Mouse (Mus musculus) ES-E14 (cell line): ENCODE data around the gene Rnf152. TPM values are rescaled to one million over a fixed set of nuclear protein-coding genes. Genes with fewer than 3 reads are reported as not detected.

Experiments used
- DNase-seq: peaks from one replicate; pipeline ENCODE4 v3.0.0-alpha.2; 2013; ENCODE audit warnings: low read depth, low spot score
- H3K27ac ChIP-seq: 2 replicates; pipeline ENCODE4 v1.5.1; 2012; ENCODE audit warnings: low read depth, mild to moderate bottlenecking, low read length, moderate library complexity, mixed read lengths; ENCODE audit not compliant: poor library complexity, insufficient read depth, severe bottlenecking
- H3K36me3 ChIP-seq: 2 replicates; pipeline ENCODE4 v1.6.1; 2012; ENCODE audit warnings: mild to moderate bottlenecking, low read length, moderate library complexity, mixed read lengths; ENCODE audit not compliant: control insufficient read depth, poor library complexity, insufficient read depth, severe bottlenecking
- H3K4me1 ChIP-seq, 2 experiments: fragments of 150-350 bp in 1 of 2; sonication (generic) in 1 of 2; 2 replicates each; pipeline ENCODE4 v1.6.1; 2012; ENCODE audit warnings: low read length in 2 of 2, mild to moderate bottlenecking in 1 of 2, mixed read lengths in 1 of 2; ENCODE audit not compliant: control insufficient read depth in 2 of 2, insufficient read depth in 2 of 2, poor library complexity in 1 of 2
- H3K4me3 ChIP-seq, 2 experiments: fragments of 150-350 bp in 1 of 2; sonication (generic) in 1 of 2; 2 replicates each; pipeline ENCODE4 v1.5.1; 2012; ENCODE audit warnings: low read length in 2 of 2, low read depth in 1 of 2, mild to moderate bottlenecking in 1 of 2, mixed read lengths in 1 of 2; ENCODE audit not compliant: insufficient read depth in 1 of 2, poor library complexity in 1 of 2, severe bottlenecking in 1 of 2
- H3K9ac ChIP-seq: 2 replicates; pipeline ENCODE4 v1.6.1; 2012; ENCODE audit warnings: low read depth, mild to moderate bottlenecking, low read length, mixed read lengths; ENCODE audit not compliant: poor library complexity, insufficient read depth, severe bottlenecking
- H3K9me3 ChIP-seq: fragments of 150-350 bp; sonication (generic); 2 replicates; pipeline ENCODE4 v1.6.1; 2012; ENCODE audit warnings: low read depth, mild to moderate bottlenecking, low read length; ENCODE audit not compliant: control insufficient read depth, insufficient read depth
- CHD2 ChIP-seq: IDR thresholded peaks from 2 replicates; pipeline ENCODE4 v1.6.1; 2014; ENCODE audit warnings: mild to moderate bottlenecking, low read depth, low read length, inconsistent platforms
- HCFC1 ChIP-seq: IDR thresholded peaks from 2 replicates; pipeline ENCODE4 v1.6.1; 2012; ENCODE audit warnings: low read length, inconsistent platforms, borderline replicate concordance; ENCODE audit not compliant: insufficient read depth
- MAFK ChIP-seq: IDR thresholded peaks from 2 replicates; pipeline ENCODE4 v1.6.1; 2014; ENCODE audit warnings: mild to moderate bottlenecking, low read depth, low read length, inconsistent platforms; ENCODE audit not compliant: insufficient read depth
- ZC3H11A ChIP-seq: IDR thresholded peaks from 2 replicates; pipeline ENCODE4 v1.6.1; 2012; ENCODE audit warnings: low read depth, mild to moderate bottlenecking, inconsistent platforms, low read length, borderline replicate concordance
- ZNF384 ChIP-seq: IDR thresholded peaks from 2 replicates; pipeline ENCODE4 v1.6.1; 2012; ENCODE audit warnings: low read depth, low read length, inconsistent platforms
- in situ Hi-C, 2 experiments: fragments of 600-800 bp; cut with MboI; formaldehyde crosslinking; loops; one replicate each; pipeline ENCODE4 v1.15.1; 2025; ENCODE audit warnings: low sequenced_read_pairs in 2 of 2, inconsistent platforms in 1 of 2; ENCODE audit not compliant: unreplicated experiment in 2 of 2
- total RNA-seq: library from RNA; depleted of rRNA; stranded (reverse); fragments of 300-350 nt; gene quantifications from 2 replicates; pipeline ENCODE4 v1.2.3, GENCODE M21; 2012

The Rnf152 gene
- total RNA-seq, 1 experiment, result 0.22 TPM

GRCm38 (mm10) chr1:105312601-105312901 is 44.0 kb downstream of the Rnf152 start:
- no peak overlapping the region for H3K9ac ChIP-seq
- no peak for TF ChIP-seq CHD2
- no peak for TF ChIP-seq MAFK
- H3K36me3 ChIP-seq, result no peaks in the 10 kb centered on the region
- H3K27ac ChIP-seq, result no peak overlapping the region
- H3K9me3 ChIP-seq, result no peaks in the 10 kb centered on the region
- in situ Hi-C loops, result no loop called here
- H3K4me3 ChIP-seq, result no peak overlapping the region
- H3K4me1 ChIP-seq, result peaks cover 0 to 2% of the 10 kb centered on the region in 2 experiments; a peak in 1 of 4 replicates
- DNase-seq, result no peak

DNA sequence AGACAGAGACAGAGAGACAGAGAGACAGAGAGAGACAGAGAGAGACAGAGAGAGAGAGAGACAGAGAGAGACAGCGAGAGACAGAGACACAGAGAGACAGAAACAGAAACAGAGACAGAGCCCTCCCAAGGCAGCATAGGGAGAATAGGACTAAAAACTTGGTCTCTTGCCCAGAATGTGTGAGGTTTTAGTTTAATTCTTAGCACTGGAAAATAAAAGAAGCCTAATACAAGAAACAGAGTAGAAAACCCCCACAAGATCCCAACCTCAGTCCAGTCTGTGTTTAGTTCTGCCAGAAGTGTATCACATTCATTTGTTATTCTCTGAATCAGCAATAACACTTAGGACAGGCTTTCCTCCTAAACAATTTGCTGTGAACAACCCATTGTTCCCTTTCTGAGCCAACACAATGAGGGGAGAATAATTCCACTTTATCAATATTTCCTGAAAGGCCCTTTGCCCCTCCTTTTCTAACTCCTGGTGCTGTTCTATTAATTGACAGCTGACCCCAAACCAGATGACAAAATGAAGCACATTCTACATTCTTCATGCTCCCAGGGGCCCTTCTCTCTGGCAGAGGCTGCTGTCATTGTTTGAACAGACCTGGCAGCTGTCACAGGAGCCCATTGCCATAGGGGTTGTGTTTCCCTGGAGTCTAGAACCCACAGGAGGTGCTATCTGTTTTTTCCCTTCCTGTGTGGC is 44.5 kb downstream of the Rnf152 start:
- Histone ChIP-seq H3K4me3 (no peak overlapping the region), H3K27ac (no peak overlapping the region), H3K9ac (no peak overlapping the region), H3K36me3 (no peaks in the 10 kb centered on the region), H3K4me1 (peaks cover 0 to 2% of the 10 kb centered on the region in 2 experiments; a peak in 1 of 4 replicates), H3K9me3 (no peaks in the 10 kb centered on the region)
- no peak for DNase-seq
- TF ChIP-seq HCFC1 (no peak), ZC3H11A (no peak), MAFK (no peak), ZNF384 (no peak), CHD2 (no peak)
- in situ Hi-C loops, result no loop called here

DNA sequence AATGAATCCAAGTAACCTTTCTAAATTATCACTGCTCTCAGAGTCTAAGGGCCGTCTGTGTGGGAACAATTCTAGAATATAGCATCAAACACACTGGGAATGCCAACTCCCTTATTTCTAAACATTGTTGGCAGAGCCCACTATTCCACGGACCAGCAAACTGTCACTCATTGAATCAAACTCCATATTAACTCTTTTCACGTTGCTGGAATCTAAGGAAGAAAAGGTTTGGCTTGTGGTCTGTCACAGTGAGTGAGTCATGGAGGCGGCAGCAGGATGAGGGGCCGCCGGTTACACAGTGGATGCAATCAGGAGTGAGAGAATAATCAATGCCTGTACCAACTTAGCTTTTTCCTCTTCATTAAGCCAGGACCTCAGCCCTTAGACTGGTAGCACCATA is 54.3 kb downstream of the Rnf152 start:
- in situ Hi-C loops, result no loop called here

GRCm38 (mm10) chr1:105301764-105302163 is 54.7 kb downstream of the Rnf152 start:
- H3K9ac ChIP-seq, result no peak overlapping the region
- H3K27ac ChIP-seq, result no peak overlapping the region
- in situ Hi-C loops, result no loop called here
- no peak for TF ChIP-seq CHD2
- TF ChIP-seq ZC3H11A, result no peak
- no peak for TF ChIP-seq ZNF384
- no peak for TF ChIP-seq HCFC1
- TF ChIP-seq MAFK, result no peak
- DNase-seq, result no peak
- no peaks in the 10 kb centered on the region for H3K9me3 ChIP-seq
- no peaks in the 10 kb centered on the region for H3K4me1 ChIP-seq
- H3K4me3 ChIP-seq, result no peak overlapping the region
- H3K36me3 ChIP-seq, result no peaks in the 10 kb centered on the region

More for the DNA sequence above, 54.3 kb downstream of the Rnf152 start:
- H3K9ac ChIP-seq, result no peak overlapping the region
- no peak overlapping the region for H3K4me3 ChIP-seq
- DNase-seq, result no peak
- TF ChIP-seq ZNF384, result no peak
- no peak for TF ChIP-seq ZC3H11A
- TF ChIP-seq CHD2, result no peak
- no peak for TF ChIP-seq MAFK
- TF ChIP-seq HCFC1, result no peak
- no peaks in the 10 kb centered on the region for H3K9me3 ChIP-seq
- no peaks in the 10 kb centered on the region for H3K4me1 ChIP-seq
- no peak overlapping the region for H3K27ac ChIP-seq
- no peaks in the 10 kb centered on the region for H3K36me3 ChIP-seq

DNA sequence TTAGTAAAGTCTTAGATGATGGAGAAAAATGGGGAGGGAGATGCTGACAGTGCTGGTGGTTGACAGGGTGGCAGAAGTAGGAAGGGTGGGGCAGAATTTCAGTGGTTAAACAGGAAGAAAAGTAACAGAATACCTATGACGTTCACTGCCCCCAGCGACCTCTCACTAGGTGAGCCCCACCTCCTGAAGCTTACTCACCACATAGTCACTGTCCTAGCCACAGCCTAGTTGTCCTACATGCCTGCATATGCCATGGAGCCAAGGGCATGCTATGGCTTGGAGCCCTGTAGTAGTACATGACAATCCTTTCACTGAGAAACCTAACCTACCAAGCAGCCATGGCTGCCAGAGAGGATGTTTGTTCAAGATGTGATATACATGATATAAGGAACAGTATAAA is 64.7 kb downstream of the Rnf152 start:
- no peak overlapping the region for H3K4me3 ChIP-seq
- no peaks in the 10 kb centered on the region for H3K9me3 ChIP-seq
- DNase-seq, result no peak
- H3K9ac ChIP-seq, result no peak overlapping the region
- no peak for TF ChIP-seq ZC3H11A
- TF ChIP-seq ZNF384, result no peak
- TF ChIP-seq HCFC1, result no peak
- no peak for TF ChIP-seq MAFK
- TF ChIP-seq CHD2, result no peak
- H3K4me1 ChIP-seq, result no peaks in the 10 kb centered on the region
- in situ Hi-C loops, result no loop called here
- H3K27ac ChIP-seq, result no peak overlapping the region
- no peaks in the 10 kb centered on the region for H3K36me3 ChIP-seq
